Mouse (Mus musculus) ES-E14 (cell line): ENCODE data around the gene Msrb3.

ENCODE experiments used
- MAFK ChIP-seq: IDR thresholded peaks from 2 replicates; pipeline ENCODE4 v1.6.1; 2014; ENCODE audit warnings: mild to moderate bottlenecking, low read depth, low read length, inconsistent platforms; ENCODE audit not compliant: insufficient read depth
- ZC3H11A ChIP-seq: IDR thresholded peaks from 2 replicates; pipeline ENCODE4 v1.6.1; 2012; ENCODE audit warnings: low read depth, mild to moderate bottlenecking, inconsistent platforms, low read length, borderline replicate concordance
- ZNF384 ChIP-seq: IDR thresholded peaks from 2 replicates; pipeline ENCODE4 v1.6.1; 2012; ENCODE audit warnings: low read depth, low read length, inconsistent platforms

DNA sequence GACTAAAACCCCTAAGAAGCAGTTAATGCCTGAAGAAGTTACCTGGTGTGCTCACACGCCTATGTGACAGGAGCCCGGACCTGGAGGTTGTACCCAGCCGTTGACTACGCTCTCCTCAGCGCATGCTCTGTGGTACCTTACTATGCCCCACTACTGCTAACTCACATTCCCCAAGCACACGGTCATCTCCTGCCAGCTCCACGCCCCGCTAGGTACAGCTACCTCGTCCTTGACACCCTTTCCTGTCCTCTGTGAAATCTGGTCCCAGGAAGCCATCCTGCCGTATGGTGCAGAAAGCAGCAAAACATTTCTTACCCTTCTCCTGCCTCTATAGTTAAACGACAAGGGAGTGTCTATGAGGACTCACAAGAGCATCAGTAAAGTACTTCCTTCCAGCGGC is 37.2 kb downstream of the Msrb3 start:
- TF ChIP-seq ZNF384 (no peak), MAFK (no peak), ZC3H11A (no peak)
